Mouse (Mus musculus) embryonic facial prominence, embryonic 14.5 days (tissue): ENCODE data around the gene Cdrt4. TPM values are rescaled to one million over a fixed set of nuclear protein-coding genes. Genes with fewer than 3 reads are reported as not detected.

Experiments
- ATAC-seq: fragments of 200-750 bp; cut with Nextera tagmentation; 2 replicates; pipeline ENCODE4 v1.8.0; 2017; ENCODE audit warnings: low read depth, moderate number of reproducible peaks, moderate TSS enrichment
- DNase-seq: peaks from one replicate; pipeline ENCODE4 v3.0.0-alpha.2; 2015; ENCODE audit warnings: low spot score
- H3K27ac ChIP-seq: fragments of 300-500 bp; sonication (generic); replicated peaks from 2 replicates; pipeline ENCODE4 v1.5.1; 2014; ENCODE audit warnings: low read depth, mild to moderate bottlenecking, low read length, moderate library complexity
- H3K27me3 ChIP-seq: fragments of 300-500 bp; sonication (generic); replicated peaks from 2 replicates; pipeline ENCODE4 v1.6.1; 2014; ENCODE audit warnings: low read length; ENCODE audit not compliant: control insufficient read depth, insufficient read depth
- H3K36me3 ChIP-seq: fragments of 300-500 bp; sonication (generic); 2 replicates; pipeline ENCODE4 v1.6.1; 2014; ENCODE audit warnings: low read length, mixed read lengths; ENCODE audit not compliant: control insufficient read depth, insufficient read depth
- H3K4me1 ChIP-seq: fragments of 300-500 bp; sonication (generic); 2 replicates; pipeline ENCODE4 v1.6.1; 2014; ENCODE audit warnings: antibody characterized with exemption, low read length; ENCODE audit not compliant: control insufficient read depth, insufficient read depth
- H3K4me2 ChIP-seq: fragments of 300-500 bp; sonication (generic); 2 replicates; pipeline ENCODE4 v1.6.1; 2014; ENCODE audit warnings: low read depth, mild to moderate bottlenecking, low read length, moderate library complexity, mixed read lengths
- H3K4me3 ChIP-seq: fragments of 300-500 bp; sonication (generic); 2 replicates; pipeline ENCODE4 v1.5.1; 2014; ENCODE audit warnings: low read depth, mild to moderate bottlenecking, low read length
- H3K9ac ChIP-seq: fragments of 300-500 bp; sonication (generic); 2 replicates; pipeline ENCODE4 v1.6.1; 2014; ENCODE audit warnings: low read depth, mild to moderate bottlenecking, low read length, moderate library complexity, mixed read lengths
- H3K9me3 ChIP-seq: fragments of 300-500 bp; sonication (generic); 2 replicates; pipeline ENCODE4 v1.6.1; 2016; ENCODE audit warnings: low read length; ENCODE audit not compliant: control insufficient read depth
- WGBS: fragments of 180-500 bp; shearing (Covaris S2); extraction: QIAGEN DNeasy Blood & Tissue Kit; methylation state at CpG from one replicate; pipeline ENCODE4 v1.1.7; 2014; 5-methylcytosine and 5-hydroxymethylcytosine counted together
- polyA plus RNA-seq: library from polyadenylated mRNA; unstranded; fragments of >200 nt; fragmentation: Nextera tagmentation; extraction: Ambion mirVana; gene quantifications from 2 replicates; pipeline ENCODE4 v1.2.1, GENCODE M21; 2014

Gene Cdrt4
- polyA plus RNA-seq, 1 experiment from 2014 or later: 0.58 TPM

DNA sequence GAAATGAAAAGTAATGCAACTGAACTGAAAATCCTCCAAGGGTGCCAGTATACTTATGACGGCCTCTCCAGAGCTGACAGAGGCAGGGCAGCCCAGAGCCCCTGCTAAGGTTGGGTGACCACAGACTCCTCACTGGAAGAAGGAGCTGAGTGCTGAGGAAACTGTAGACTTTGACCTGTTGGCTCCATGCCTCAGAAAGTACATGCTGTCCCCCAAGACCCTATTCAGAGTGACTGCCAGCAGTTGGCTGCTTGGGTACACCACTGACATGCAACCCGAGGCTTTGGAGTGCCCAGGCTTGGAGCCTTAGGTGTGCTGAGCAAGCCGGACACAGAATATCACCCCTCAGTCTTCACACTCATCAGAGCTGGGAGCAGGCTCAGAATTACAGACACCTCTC lies 57.0 kb downstream of the Cdrt4 start:
- WGBS: 91% methylated on average over 3 of the region's 3 CpGs
- Histone ChIP-seq H3K4me3 (no peak overlapping the region), H3K4me1 (peaks cover 7% of the 10 kb centered on the region; the same call in 1 of the 2 replicates), H3K9ac (no peak overlapping the region), H3K4me2 (no peak overlapping the region), H3K27me3 (no peaks in the 10 kb centered on the region), H3K9me3 (no peaks in the 10 kb centered on the region), H3K36me3 (no peaks in the 10 kb centered on the region), H3K27ac (no peak overlapping the region)
- DNase-seq (no peak), ATAC-seq (no peak)

DNA sequence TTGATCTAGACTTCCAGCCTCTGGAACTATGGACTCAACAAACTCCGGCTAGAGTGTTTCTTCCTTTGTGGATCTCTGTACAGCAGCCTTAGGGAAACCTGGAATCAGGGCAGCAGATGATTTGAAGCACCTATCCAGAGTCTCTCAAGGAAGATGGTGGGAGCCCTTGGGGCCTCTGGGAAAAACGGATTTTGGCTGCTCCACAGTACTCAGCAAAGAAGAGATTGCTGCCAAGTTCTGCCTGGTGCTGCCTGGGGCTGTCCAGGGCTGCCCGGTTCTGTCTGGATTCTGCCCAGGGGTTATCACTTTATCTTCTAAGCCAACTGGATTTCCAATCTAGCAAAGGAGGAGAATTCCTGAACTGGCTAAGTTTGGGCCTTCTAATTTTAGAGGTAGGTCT lies 58.8 kb downstream of the Cdrt4 start:
- no peaks in the 10 kb centered on the region for H3K36me3 ChIP-seq
- H3K4me1 ChIP-seq: peaks cover 4% of the 10 kb centered on the region; the same call in 1 of the 2 replicates
- H3K4me3 ChIP-seq: no peak overlapping the region
- ATAC-seq (no peak), DNase-seq (no peak)
- no peak overlapping the region for H3K27ac ChIP-seq
- no peaks in the 10 kb centered on the region for H3K9me3 ChIP-seq
- WGBS: 72% methylated on average over 3 of the region's 3 CpGs
- H3K9ac ChIP-seq: no peak overlapping the region
- H3K4me2 ChIP-seq: no peak overlapping the region
- H3K27me3 ChIP-seq: no peaks in the 10 kb centered on the region

DNA sequence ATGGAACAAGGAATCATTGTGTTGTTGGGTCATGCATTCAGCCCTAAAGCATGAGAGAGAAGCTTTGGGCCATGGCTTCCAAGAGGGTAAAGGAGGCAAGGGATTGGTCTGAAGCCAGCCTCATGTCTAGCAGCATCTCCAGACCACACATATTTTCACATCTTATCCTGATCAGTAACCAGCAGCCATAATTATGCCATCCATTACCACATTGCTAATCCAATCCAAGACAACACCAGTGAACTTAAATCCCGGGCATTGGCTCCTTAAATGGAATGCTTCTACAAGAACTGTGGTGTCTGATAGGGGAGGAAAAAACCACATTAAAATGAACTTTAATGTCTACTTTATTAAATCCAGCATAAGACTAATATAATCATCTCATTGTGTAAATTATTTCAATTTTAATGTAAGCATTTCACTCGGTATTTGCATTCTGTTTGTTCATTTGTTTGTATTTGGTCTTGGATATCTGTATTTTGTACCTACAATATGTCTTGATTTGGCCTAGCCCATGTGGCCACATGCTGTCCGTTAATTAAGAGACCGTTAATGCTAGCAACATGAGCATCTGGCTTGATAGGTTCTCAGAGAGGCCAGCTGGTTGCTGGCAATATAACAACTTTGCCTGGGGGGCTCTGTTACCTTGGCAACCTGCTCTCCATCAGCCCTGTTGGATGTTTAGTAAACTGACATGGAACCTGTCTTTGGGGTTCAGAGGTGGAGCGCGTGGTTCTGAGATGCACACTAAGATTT lies 66.5 kb downstream of the Cdrt4 start:
- no peak for ATAC-seq
- no peaks in the 10 kb centered on the region for H3K36me3 ChIP-seq
- H3K9ac ChIP-seq: no peak overlapping the region
- H3K27ac ChIP-seq: no peak overlapping the region
- no peak overlapping the region for H3K4me2 ChIP-seq
- no peaks in the 10 kb centered on the region for H3K9me3 ChIP-seq
- peaks cover 17% of the 10 kb centered on the region; the same call in 1 of the 2 replicates for H3K4me1 ChIP-seq
- no peaks in the 10 kb centered on the region for H3K27me3 ChIP-seq
- H3K4me3 ChIP-seq: no peak overlapping the region
- DNase-seq: no peak
- WGBS: 63% methylated on average over 6 of the region's 6 CpGs

DNA sequence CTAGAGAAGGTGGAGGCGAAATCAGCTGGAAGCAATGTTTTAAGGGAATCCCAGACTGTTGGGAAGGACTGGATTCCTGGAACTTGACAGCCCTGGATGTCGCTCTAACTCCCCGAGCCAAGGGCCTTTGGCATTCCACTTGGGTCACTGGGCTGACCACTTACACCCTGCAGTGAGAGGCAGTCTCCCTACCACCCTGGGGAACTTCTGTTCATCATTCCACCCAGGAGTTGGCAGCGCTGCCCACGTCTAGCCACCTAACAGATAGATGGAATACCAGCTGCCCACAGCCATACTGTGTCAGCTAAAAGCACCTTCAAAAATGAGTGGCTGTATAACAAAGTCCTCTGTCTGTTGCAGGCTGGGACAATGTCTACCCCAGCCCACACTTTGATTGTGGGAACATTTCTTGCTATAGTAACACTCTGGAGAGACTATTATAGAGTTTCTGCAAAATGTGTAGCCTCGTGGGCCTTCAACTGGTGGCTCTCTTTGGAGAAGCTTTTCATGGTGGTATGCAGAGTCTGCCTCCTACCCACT lies 67.2 kb downstream of the Cdrt4 start:
- WGBS: 85% methylated on average over 6 of the region's 6 CpGs
- Histone ChIP-seq H3K27me3 (no peaks in the 10 kb centered on the region), H3K9ac (no peak overlapping the region), H3K9me3 (no peaks in the 10 kb centered on the region), H3K4me1 (peaks cover 17% of the 10 kb centered on the region; the same call in 1 of the 2 replicates), H3K36me3 (no peaks in the 10 kb centered on the region), H3K4me2 (no peak overlapping the region), H3K4me3 (no peak overlapping the region), H3K27ac (no peak overlapping the region)
- ATAC-seq (no peak), DNase-seq (no peak)

DNA sequence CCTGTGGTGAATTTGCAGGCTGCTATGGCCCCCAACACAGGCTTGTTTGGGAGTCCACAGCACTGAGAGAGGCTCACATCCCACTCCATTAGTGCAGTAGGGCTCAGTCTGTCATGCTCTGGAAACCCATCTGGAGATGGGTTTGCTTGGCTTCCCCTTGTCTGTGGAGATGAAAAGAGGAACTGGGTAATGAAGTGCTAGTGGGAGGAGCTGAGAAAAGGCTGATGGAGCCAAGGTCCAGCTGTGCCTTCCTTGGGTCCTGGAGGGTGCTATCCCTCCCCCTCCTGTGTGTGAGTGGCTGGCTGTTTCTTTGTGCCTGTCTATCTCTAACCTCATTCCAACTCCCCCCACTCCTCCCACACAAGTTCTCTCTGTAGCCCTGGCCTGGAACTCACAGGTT lies 69.6 kb downstream of the Cdrt4 start:
- Histone ChIP-seq H3K27me3 (no peaks in the 10 kb centered on the region), H3K27ac (no peak overlapping the region), H3K36me3 (no peaks in the 10 kb centered on the region), H3K4me1 (peaks cover 29% of the 10 kb centered on the region; the same call in 1 of the 2 replicates), H3K9me3 (no peaks in the 10 kb centered on the region), H3K9ac (no peak overlapping the region), H3K4me3 (no peak overlapping the region), H3K4me2 (no peak overlapping the region)
- DNase-seq (no peak), ATAC-seq (no peak)

DNA sequence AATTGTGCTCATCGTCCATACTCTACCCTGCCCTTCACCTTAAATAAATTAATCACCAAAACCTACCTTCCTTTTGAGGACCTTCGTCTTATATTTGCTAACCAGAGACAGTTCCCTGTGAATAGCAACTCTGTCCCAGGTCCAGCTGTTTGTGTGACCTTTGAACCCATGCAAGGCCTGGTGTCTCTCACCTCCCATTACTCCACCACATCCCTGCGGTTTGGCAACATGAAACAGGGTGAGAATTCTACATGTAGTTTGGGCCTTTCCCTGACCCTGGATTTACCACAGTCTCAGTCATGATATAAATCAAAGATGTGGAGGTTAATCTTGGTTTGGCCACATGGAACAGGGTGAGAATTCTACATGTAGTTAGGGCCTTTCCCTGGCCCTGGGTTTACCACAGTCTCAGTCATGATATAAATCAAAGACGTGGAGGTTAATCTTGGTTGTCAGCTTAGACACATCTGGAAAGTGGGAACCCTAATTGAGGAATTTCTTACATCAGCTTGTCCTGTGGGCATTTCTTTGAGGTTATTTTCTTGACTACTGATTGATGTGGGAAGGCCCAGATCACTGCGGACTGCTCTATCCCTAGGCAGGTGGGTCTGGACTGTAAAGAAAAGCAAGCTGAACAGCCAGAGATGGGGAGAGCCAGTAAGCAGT lies 70.3 kb downstream of the Cdrt4 start:
- peaks cover 29% of the 10 kb centered on the region; the same call in 1 of the 2 replicates for H3K4me1 ChIP-seq
- no peak overlapping the region for H3K4me2 ChIP-seq
- ATAC-seq (peak; percentile 48; the same call in 1 of the 2 replicates), DNase-seq (peak; percentile 57)
- 35% methylated on average over 5 of the region's 5 CpGs for WGBS
- no peaks in the 10 kb centered on the region for H3K9me3 ChIP-seq
- no peak overlapping the region for H3K27ac ChIP-seq
- H3K36me3 ChIP-seq: no peaks in the 10 kb centered on the region
- H3K27me3 ChIP-seq: no peaks in the 10 kb centered on the region
- no peak overlapping the region for H3K9ac ChIP-seq
- no peak overlapping the region for H3K4me3 ChIP-seq

DNA sequence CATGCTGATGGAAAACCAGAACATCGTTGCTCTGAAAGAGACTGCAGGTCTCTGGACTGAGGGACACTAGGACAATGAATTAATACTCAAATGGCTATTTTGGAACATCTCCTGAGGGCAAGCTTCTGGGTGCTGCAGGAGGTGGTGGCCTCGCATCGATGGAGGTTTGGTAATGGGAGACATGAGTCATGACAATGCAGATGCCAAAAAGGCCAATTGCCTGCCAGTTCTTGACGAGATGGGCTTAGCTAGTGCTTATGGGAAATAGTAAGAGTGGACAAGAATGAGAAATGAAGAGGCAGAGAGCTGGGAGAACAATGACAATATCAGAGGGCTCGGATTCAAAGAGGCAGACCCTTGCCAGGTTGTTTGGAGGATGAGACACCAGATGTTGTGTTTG lies 72.5 kb downstream of the Cdrt4 start:
- no peaks in the 10 kb centered on the region for H3K27me3 ChIP-seq
- DNase-seq: no peak
- peaks cover 29% of the 10 kb centered on the region; the same call in 1 of the 2 replicates for H3K4me1 ChIP-seq
- H3K4me3 ChIP-seq: no peak overlapping the region
- no peak for ATAC-seq
- H3K4me2 ChIP-seq: no peak overlapping the region
- H3K36me3 ChIP-seq: no peaks in the 10 kb centered on the region
- no peaks in the 10 kb centered on the region for H3K9me3 ChIP-seq
- no peak overlapping the region for H3K27ac ChIP-seq
- WGBS: 73% methylated on average over 5 of the region's 5 CpGs
- no peak overlapping the region for H3K9ac ChIP-seq

DNA sequence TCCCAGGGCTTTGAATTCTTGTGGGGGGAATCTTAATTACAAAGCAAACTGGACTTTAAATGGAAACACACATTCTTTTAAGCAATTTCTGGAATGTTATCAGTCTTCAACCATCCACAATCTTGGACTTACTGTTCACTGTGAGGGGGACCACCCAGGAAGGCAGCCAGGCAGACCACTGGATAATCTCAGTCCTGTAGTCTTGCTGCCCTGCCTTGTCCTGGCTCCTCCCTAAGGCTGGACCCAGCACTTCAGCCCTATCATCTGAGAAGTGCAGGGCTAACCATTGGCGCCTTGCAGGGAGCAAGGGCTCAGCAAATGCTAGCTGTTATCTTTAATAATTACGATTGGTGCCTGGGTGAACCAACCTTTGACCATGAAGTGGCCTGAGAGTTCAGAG lies 73.1 kb downstream of the Cdrt4 start:
- no peak overlapping the region for H3K9ac ChIP-seq
- no peaks in the 10 kb centered on the region for H3K36me3 ChIP-seq
- no peaks in the 10 kb centered on the region for H3K9me3 ChIP-seq
- no peak overlapping the region for H3K4me2 ChIP-seq
- peaks cover 28% of the 10 kb centered on the region; the same call in 1 of the 2 replicates for H3K4me1 ChIP-seq
- DNase-seq (no peak), ATAC-seq (no peak)
- no peak overlapping the region for H3K4me3 ChIP-seq
- no peaks in the 10 kb centered on the region for H3K27me3 ChIP-seq
- WGBS: 56% methylated on average over 2 of the region's 2 CpGs
- no peak overlapping the region for H3K27ac ChIP-seq
